Mouse (Mus musculus) hindbrain, postnatal 0 days (tissue): ENCODE measurements at regions not wholly inside any gene's neighbourhood (a gene's known extent, or its start where the extent isn't known, plus 50 kb on each side); places are given as distances from the start of the nearest gene placed in this dataset.
A peak's percentile ranks its signal among the peaks of the same experiment; 100 is the strongest.

Experiments used
- ATAC-seq: fragments of 200-750 bp; cut with Nextera tagmentation; 2 replicates; pipeline ENCODE4 v1.8.0; 2017; ENCODE audit warnings: mild to moderate bottlenecking, moderate TSS enrichment, moderate library complexity
- DNase-seq: peaks from one replicate; pipeline ENCODE4 v3.0.0-alpha.2; 2015; ENCODE audit warnings: low spot score
- H3K27ac ChIP-seq: fragments of 300-500 bp; sonication (generic); 2 replicates; pipeline ENCODE4 v1.5.1; 2014; ENCODE audit warnings: mild to moderate bottlenecking
- H3K27me3 ChIP-seq: fragments of 300-500 bp; sonication (generic); 2 replicates; pipeline ENCODE4 v1.6.1; 2014; ENCODE audit warnings: low read length, mixed read lengths; ENCODE audit not compliant: insufficient read depth
- H3K36me3 ChIP-seq: fragments of 300-500 bp; sonication (generic); 2 replicates; pipeline ENCODE4 v1.6.1; 2014; ENCODE audit warnings: low read length, mixed read lengths; ENCODE audit not compliant: insufficient read depth
- H3K4me1 ChIP-seq: fragments of 300-500 bp; sonication (generic); 2 replicates; pipeline ENCODE4 v1.6.1; 2014; ENCODE audit warnings: antibody characterized with exemption, low read length, mixed read lengths; ENCODE audit not compliant: insufficient read depth
- H3K4me2 ChIP-seq: fragments of 300-500 bp; sonication (generic); 2 replicates; pipeline ENCODE4 v1.6.1; 2014; ENCODE audit warnings: low read depth, mild to moderate bottlenecking, low read length, moderate library complexity, mixed read lengths
- H3K4me3 ChIP-seq: fragments of 300-500 bp; sonication (generic); 2 replicates; pipeline ENCODE4 v1.5.1; 2014; ENCODE audit warnings: low read length
- H3K9ac ChIP-seq: fragments of 300-500 bp; sonication (generic); replicated peaks from 2 replicates; pipeline ENCODE4 v1.6.1; 2014; ENCODE audit warnings: mild to moderate bottlenecking, low read length, moderate library complexity, mixed read lengths
- H3K9me3 ChIP-seq: fragments of 300-500 bp; sonication (generic); 2 replicates; pipeline ENCODE4 v1.6.1; 2016; ENCODE audit warnings: low read length, mixed read lengths
- CTCF ChIP-seq: IDR thresholded peaks from 2 replicates; pipeline ENCODE4 v1.5.1; 2016; ENCODE audit warnings: antibody characterized with exemption, control low read depth, low read depth
- WGBS: fragments of 180-500 bp; shearing (Covaris S2); extraction: QIAGEN DNeasy Blood & Tissue Kit; methylation state at CpG from one replicate; pipeline ENCODE4 v1.1.7; 2014; 5-methylcytosine and 5-hydroxymethylcytosine counted together

DNA sequence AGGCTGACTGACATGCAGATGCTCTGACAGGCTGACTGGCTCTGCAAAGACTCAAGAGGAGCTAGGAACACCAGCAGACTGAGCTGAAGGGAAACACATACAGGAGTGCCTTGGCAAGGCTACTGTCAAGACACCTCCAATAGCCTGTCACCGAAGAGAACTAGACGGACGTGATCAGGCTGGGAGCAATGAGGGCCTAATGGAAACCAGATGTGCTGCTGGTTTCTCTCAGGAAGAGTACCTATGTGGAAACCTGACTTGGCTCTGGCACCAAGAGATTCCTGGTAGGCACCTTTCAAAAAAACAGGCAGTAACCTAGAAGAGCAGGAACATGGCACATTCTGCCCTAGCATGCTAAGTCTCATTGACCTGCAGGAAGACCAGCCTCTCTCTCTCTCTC lies 158.3 kb upstream of the Tmem28 start:
- Histone ChIP-seq H3K4me3 (no peak overlapping the region), H3K27me3 (no peaks in the 10 kb centered on the region), H3K4me2 (no peak overlapping the region), H3K36me3 (no peaks in the 10 kb centered on the region), H3K9me3 (no peaks in the 10 kb centered on the region), H3K27ac (no peak overlapping the region), H3K4me1 (no peaks in the 10 kb centered on the region), H3K9ac (no peak overlapping the region)
- TF ChIP-seq CTCF = no peak
- WGBS = 92% methylated on average over 3 of the region's 3 CpGs
- ATAC-seq (no peak), DNase-seq (no peak)

DNA sequence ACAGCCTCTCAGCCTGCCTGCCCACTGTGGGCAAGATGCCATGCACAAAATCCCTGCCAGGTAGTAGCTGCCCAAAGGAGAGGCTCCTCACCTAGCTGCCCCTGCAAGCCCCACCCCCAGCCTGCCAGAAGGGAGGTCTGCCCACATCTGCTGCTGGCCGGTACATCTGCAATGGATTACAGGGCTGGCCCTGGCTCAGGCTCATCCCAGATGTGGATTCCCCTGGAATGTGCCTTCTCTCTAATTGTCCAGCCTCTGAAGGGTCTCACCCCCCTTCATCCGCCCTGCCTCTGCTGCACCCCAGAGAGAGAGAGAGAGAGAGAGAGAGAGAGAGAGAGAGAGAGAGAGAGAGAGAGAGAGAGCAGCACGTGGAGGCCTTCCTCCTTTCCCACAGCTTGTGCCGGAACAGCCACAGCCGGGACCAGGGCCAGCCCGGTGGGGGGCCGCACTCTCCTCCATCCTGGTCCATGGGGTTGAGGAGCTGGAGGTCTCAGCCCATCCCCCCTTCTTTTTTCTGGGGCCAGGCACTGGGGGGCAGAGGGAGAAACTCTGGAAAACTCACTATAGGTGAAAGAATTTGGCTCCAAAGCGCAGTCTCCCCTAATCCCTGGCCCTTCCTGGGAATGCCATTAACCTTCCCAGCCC lies 161.2 kb upstream of the Tmem28 start:
- Histone ChIP-seq H3K27me3 (no peaks in the 10 kb centered on the region), H3K27ac (no peak overlapping the region), H3K4me2 (no peak overlapping the region), H3K9ac (no peak overlapping the region), H3K4me3 (no peak overlapping the region), H3K4me1 (no peaks in the 10 kb centered on the region), H3K36me3 (no peaks in the 10 kb centered on the region), H3K9me3 (no peaks in the 10 kb centered on the region)
- no peak for TF ChIP-seq CTCF
- ATAC-seq (no peak), DNase-seq (no peak)
- whole genome bisulfite sequencing = 37% methylated on average over 8 of the region's 8 CpGs

DNA sequence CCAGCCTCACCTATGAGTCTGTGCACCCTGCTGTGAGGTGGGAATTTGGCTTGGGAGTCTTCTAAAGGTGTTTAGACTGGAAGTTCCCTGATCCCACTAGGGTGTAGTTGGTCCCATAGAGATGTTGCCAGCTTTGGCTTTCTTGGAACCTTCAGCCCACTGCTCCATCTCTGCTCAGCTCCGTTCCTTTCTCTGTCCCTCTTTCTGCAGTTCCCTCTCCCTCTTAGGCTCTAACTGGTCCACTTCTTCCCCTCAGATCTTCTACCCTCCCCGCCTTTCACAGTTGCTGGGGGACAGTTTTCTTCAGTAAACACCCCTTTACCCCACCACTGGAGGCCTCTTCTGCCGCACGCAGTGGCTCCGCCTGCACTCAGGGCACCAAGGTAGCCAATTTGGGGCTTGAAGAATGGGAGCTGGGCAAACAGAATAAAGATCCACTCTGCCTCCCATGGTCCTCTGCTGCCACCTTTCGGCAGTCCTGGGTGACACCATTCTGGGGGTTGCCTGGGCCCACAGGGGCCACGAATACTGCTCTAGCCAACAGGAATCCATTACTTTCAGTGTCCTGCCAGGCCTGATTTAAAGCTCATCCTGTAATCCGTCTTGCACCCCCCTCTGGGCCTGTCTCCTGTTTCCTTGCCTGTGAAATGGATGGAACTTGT lies 162.9 kb upstream of the Tmem28 start:
- Histone ChIP-seq H3K9ac (no peak overlapping the region), H3K4me2 (no peak overlapping the region), H3K36me3 (no peaks in the 10 kb centered on the region), H3K4me1 (no peaks in the 10 kb centered on the region), H3K27me3 (no peaks in the 10 kb centered on the region), H3K4me3 (no peak overlapping the region), H3K27ac (no peak overlapping the region), H3K9me3 (no peaks in the 10 kb centered on the region)
- DNase-seq (peak; percentile 74), ATAC-seq (peak; percentile 69)
- peak; percentile 85 for TF ChIP-seq CTCF
- 26% methylated on average over 8 of the region's 8 CpGs for WGBS

DNA sequence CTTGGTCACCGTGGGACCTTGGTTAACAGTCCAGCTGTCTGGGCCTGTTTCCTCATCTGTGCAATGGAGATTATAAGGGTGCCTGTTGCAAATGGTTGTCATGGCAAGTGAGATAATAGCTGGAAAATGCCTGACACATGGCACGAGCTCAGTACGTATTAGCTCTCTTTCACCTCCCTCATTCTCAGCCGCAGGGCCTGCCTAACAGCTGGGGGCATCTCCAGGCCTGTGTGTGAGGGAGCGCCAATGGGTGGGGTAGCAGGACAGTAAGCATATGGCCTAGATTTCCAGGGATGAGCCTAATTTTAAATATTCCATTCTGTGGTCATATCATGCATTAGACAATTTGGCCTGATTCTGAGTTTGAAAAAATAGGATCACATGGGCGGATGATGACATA lies 163.8 kb upstream of the Tmem28 start:
- H3K36me3 ChIP-seq = no peaks in the 10 kb centered on the region
- no peak overlapping the region for H3K9ac ChIP-seq
- DNase-seq (no peak), ATAC-seq (no peak)
- no peaks in the 10 kb centered on the region for H3K9me3 ChIP-seq
- no peak for TF ChIP-seq CTCF
- no peak overlapping the region for H3K4me2 ChIP-seq
- 61% methylated on average over 6 of the region's 6 CpGs for WGBS
- no peak overlapping the region for H3K4me3 ChIP-seq
- H3K27me3 ChIP-seq = no peaks in the 10 kb centered on the region
- H3K27ac ChIP-seq = no peak overlapping the region
- no peaks in the 10 kb centered on the region for H3K4me1 ChIP-seq

DNA sequence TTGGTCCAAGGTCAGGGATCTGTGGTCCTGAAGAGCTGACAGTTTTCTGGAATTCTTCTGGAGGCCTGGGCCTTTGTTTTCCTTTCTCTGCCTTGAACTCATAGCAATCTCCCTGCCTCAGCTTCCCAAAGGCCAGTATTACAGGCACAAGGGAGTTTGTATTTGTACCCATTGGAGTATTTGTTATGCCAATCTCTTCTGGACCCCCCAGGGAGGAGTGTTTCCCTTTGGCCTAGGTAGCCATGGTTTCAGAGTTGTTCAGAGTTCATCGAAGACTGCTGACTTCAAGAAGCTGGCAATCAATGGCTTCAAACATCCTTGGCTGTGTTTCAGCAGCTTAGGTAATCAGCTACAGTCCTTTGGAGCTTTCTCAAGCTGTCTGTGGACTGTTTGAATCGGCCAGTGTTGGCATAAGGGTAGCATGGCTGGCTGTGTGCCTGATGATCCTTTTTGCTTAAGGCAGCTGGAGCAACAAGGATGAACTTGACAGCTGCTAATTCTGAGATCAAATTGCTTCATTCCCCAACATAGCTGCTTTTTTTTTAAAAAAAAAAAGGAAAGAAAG lies 161.2 kb upstream of the Pja1 start:
- Histone ChIP-seq H3K9ac (no peak overlapping the region), H3K4me1 (no peaks in the 10 kb centered on the region), H3K4me3 (no peak overlapping the region), H3K27me3 (no peaks in the 10 kb centered on the region), H3K36me3 (no peaks in the 10 kb centered on the region), H3K4me2 (no peak overlapping the region), H3K27ac (no peak overlapping the region), H3K9me3 (no peaks in the 10 kb centered on the region)
- TF ChIP-seq CTCF = no peak
- ATAC-seq = no peak
- peak; percentile 20 for DNase-seq
- 38% methylated on average over 2 of the region's 2 CpGs for WGBS

DNA sequence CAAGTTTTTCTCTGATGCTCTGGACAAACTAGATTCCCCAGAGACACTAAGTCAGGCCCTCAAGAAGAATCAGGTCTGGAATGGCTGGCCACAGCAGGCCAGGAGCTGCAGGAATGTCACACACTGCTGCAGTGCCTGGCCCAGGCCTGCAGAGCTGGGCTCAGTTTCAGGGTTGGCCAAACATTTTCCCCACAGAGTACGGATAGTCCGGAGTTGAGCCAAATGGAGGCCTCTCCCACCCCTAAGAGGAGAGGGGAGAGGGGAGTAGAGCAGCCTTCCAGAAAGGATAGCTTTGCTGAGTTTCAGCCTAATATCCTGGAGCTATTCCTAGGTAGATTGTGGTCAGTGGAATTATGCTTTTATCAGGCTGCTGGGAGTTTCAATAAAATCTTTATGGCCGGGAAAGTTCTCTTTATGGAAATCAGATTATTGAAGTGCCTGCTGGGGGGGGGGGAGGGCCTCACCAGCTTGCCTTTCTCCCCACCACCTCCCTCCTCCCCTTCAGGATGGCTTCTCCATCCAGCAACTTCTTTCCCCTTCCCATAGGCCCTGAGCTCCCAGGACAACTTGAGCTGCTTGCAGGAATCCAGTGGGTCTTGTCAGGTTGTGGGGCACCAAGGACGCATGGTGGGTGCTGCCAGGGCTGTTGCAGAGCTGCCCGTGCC lies 153.6 kb upstream of the Pja1 start:
- 70% methylated on average over 5 of the region's 5 CpGs for WGBS

More for the DNA sequence above, 153.6 kb upstream of the Pja1 start:
- Histone ChIP-seq H3K9me3 (no peaks in the 10 kb centered on the region), H3K4me3 (no peak overlapping the region), H3K27ac (no peak overlapping the region), H3K4me1 (no peaks in the 10 kb centered on the region), H3K27me3 (no peaks in the 10 kb centered on the region), H3K4me2 (no peak overlapping the region), H3K9ac (no peak overlapping the region), H3K36me3 (no peaks in the 10 kb centered on the region)
- DNase-seq (no peak), ATAC-seq (no peak)
- TF ChIP-seq CTCF = no peak
